Mouse (Mus musculus): ENCODE measurements around the gene Dhrs7. TPM values are rescaled to one million over a fixed set of nuclear protein-coding genes. Genes with fewer than 3 reads are reported as not detected.

Gene Dhrs7
- 10 to 100 TPM; 63.0 to 84.4 TPM for polyA plus RNA-seq (2017; shearing (Covaris generic))

DNA sequence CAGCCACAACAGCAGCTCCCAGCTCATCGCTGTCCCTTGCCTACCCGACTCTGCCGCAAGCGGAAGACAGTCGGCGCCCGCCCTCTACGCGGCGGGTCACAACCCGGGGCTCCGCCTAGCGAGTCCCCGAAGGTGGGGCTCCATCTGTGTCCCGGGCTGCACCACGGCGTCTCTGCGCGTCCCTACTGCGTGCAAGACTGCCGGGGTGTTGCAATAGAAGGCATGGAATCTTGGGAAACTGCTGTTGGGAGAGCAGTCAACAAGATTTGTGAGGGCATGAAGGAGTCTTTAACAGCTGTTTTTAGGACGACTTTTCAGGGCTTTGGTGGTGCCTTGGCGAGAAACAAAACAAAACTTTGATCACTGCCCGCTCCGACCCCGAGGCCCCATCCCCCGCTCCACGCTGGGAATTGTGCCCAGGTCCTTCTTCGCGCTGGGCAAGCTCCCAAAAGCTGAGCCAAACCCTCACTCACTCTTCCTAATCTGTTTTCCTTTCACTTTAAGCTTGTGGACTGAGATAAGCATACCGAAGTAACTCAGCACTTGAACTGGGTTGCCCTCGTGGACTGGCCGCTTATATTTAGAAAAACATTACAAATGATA is at the start of gene Dhrs7:
Gene Dhrs7, minus strand, starts transcription at position 175 of the 603 bp plus-strand sequence.

DNA sequence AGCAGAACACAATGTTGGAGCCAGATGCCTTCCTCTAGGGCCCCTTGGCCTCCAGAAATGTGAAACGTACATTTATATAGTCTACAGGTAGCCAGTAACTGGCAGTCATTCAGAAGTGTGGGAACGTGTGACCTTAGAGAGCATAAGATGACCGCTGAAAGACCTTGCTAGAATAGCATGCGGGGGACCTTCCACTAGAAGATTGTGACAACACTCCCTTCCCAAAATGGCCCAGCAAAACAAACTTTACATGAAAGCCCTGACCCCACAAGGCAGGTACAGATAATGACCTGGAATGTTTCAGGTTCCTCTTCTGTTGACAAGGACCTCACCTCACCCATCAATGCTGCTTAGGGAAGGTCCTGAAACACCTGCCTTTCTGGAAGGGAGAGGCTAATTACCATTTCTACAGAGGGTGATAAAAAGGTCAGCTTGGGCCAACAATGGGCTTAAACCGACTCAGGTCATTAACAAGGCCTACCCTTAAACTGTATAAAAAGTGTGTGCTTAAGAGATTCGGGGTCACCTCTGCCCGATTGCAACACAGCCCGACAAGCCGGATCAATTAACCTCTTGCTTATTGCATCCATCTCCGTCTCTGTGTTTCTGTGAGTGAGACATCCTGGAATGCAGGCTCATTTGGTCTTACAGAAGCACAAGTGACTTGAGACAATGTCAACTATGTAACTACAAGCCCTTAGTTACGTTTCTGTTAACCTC is 14.9 kb downstream of the Dhrs7 start, which contains the start of gene Gm4756:
Gene Gm4756, minus strand, starts transcription at position 51 of the 720 bp plus-strand sequence.

Other genes starting within 250 kb of the Dhrs7 start
- under 1 TPM in 1 of 2 experiments, not detected in 1; 0.57 TPM for gene Lrrc9, start 223.0 kb downstream of the Dhrs7 start, polyA plus RNA-seq (2017; shearing (Covaris generic))
- gene Pcnx4, start 128.5 kb downstream of the Dhrs7 start, polyA plus RNA-seq (2017; shearing (Covaris generic)), result 1 to 10 TPM; 4.2 TPM
- gene Gm4756, start 15.2 kb downstream of the Dhrs7 start, polyA plus RNA-seq (2017; shearing (Covaris generic)), result under 1 TPM in 1 of 2 experiments, not detected in 1; 0.18 TPM
- gene Ppm1a, start 92.5 kb upstream of the Dhrs7 start, polyA plus RNA-seq (2017; shearing (Covaris generic)), result 10 to 100 TPM; 64.9 to 78.2 TPM